Comparison of ENCODE assay signal across 24 mouse cellular contexts in genomic region chr16:29438045-29438444, GRCm38 (mm10). TPM values are rescaled to one million over a fixed set of nuclear protein-coding genes. Genes with fewer than 3 reads are reported as not detected.
"Had no signal": no experiment of that assay in that cellular context is flagged by ENCODE, and none has a peak within 500 bp of the region (broad histone marks: within the 10 kb centered on the region; RNA-seq: fewer than 3 reads in every experiment).

No protein-coding gene starts in this region.

- ATAC-seq: intestine, embryonic 16.5 days; liver, embryonic 12.5 days had no signal

- H3K36me3 ChIP-seq: limb, embryonic 10.5 days; limb, embryonic 13.5 days; liver, embryonic 12.5 days; liver, embryonic 15.5 days; lung, embryonic 15.5 days; neural tube, embryonic 13.5 days; stomach, embryonic 15.5 days had no signal

- H3K27ac ChIP-seq: limb, embryonic 10.5 days; limb, embryonic 13.5 days; liver, embryonic 12.5 days; liver, embryonic 15.5 days; lung, embryonic 15.5 days; neural tube, embryonic 13.5 days; stomach, embryonic 15.5 days had no signal

- DNase-seq: kidney, adult 18-20 months; kidney, adult 9 months; kidney, postnatal 14 days; kidney, postnatal 4 days; liver; lung, adult 18-20 months; lung, postnatal 10 days; lung, postnatal 36 days; retina, postnatal 1 day; right cerebral cortex, postnatal 25 days; spleen, adult 18-20 months; thymus, postnatal 25 days had no signal

- H3K9me3 ChIP-seq: limb, embryonic 10.5 days; limb, embryonic 13.5 days; liver, embryonic 12.5 days; liver, embryonic 15.5 days; lung, embryonic 15.5 days; neural tube, embryonic 13.5 days; stomach, embryonic 15.5 days had no signal

- H3K4me3 ChIP-seq: limb, embryonic 10.5 days; limb, embryonic 13.5 days; liver, embryonic 12.5 days; liver, embryonic 15.5 days; lung, embryonic 15.5 days; myocyte; neural tube, embryonic 13.5 days; stomach, embryonic 15.5 days had no signal

- H3K4me1 ChIP-seq: limb, embryonic 10.5 days; limb, embryonic 13.5 days; liver, embryonic 12.5 days; liver, embryonic 15.5 days; lung, embryonic 15.5 days; stomach, embryonic 15.5 days had no signal

- H3K4me2 ChIP-seq: limb, embryonic 13.5 days; liver, embryonic 12.5 days; liver, embryonic 15.5 days; lung, embryonic 15.5 days; neural tube, embryonic 13.5 days; stomach, embryonic 15.5 days had no signal

- H3K27me3 ChIP-seq: limb, embryonic 13.5 days; liver, embryonic 12.5 days; liver, embryonic 15.5 days; lung, embryonic 15.5 days; neural tube, embryonic 13.5 days; stomach, embryonic 15.5 days had no signal

- H3K9ac ChIP-seq: limb, embryonic 13.5 days; liver, embryonic 12.5 days; liver, embryonic 15.5 days; lung, embryonic 15.5 days; neural tube, embryonic 13.5 days; stomach, embryonic 15.5 days had no signal

RNA-seq across cellular contexts. Expression of gene Atp13a5, which starts 59.5 kb away (rescaled TPM):
- total RNA-seq: monocyte, adult 5-6 weeks had no signal
- polyA plus RNA-seq: intestine, embryonic 16.5 days; kidney, embryonic 16.5 days; liver, embryonic 12.5 days; lung, embryonic 15.5 days; stomach, embryonic 15.5 days; thymus, postnatal 0 days had no signal
